Mouse (Mus musculus): Measurements from ENCODE around the gene Dnm3. TPM values are rescaled to one million over a fixed set of nuclear protein-coding genes. Genes with fewer than 3 reads are reported as not detected.
A peak's percentile ranks its signal among the peaks of the same experiment; 100 is the strongest.

Dnm3 gene
- polyA plus RNA-seq, 1 experiment from 2014 or later, result 13.9 TPM

DNA sequence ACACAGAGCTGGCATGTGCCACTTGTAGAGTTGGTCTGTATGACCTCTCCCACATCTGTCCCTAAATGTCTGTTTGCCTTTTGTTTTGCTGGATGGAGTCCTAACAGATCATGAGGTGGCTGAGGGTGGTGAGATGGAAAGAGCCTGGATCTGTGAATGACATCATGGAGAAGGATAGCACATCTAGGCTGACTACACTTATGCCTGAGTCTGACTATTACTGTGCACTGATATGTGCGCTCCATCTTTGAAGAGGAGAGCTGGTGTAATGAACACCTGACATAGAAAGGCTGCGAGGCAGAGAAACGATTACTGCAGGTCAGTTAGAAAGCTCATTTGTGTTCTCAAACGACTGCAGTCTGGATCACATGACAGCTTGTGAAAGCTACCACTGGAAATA lies 149.2 kb downstream of the Dnm3 start:
- H3K27ac ChIP-seq (replicated peaks; ENCODE audit: low read depth, low read length), result peak overlapping the region; percentile 42; the same call in 1 of the 2 replicates

GRCm38 (mm10) chr1:162327631-162328030 lies 150.2 kb downstream of the Dnm3 start:
- H3K4me1 ChIP-seq (ENCODE audit: control insufficient read depth, insufficient read depth, low read length), result peaks cover 6% of the 10 kb centered on the region; the same call in 1 of the 2 replicates
- no peak overlapping the region for H3K4me2 ChIP-seq (ENCODE audit: low read depth, severe bottlenecking)
- H3K27ac ChIP-seq (replicated peaks; ENCODE audit: low read depth, low read length), result no peak overlapping the region
- H3K9me3 ChIP-seq (ENCODE audit: control insufficient read depth, low read length), result no peaks in the 10 kb centered on the region; the same call in 1 of the 2 replicates
- ATAC-seq (ENCODE audit: insufficient number of reproducible peaks, low FRiP score, low TSS enrichment, low read depth) (no peak), DNase-seq (ENCODE audit: low spot score) (no peak)
- no peaks in the 10 kb centered on the region for H3K36me3 ChIP-seq (ENCODE audit: control insufficient read depth, insufficient read depth, low read length)
- H3K9ac ChIP-seq (ENCODE audit: low read length), result no peak overlapping the region
- no peaks in the 10 kb centered on the region for H3K27me3 ChIP-seq (ENCODE audit: control insufficient read depth, insufficient read depth, low read length)
- no peak overlapping the region for H3K4me3 ChIP-seq (ENCODE audit: low read depth, low read length)
- 76% methylated on average over 2 of the region's 2 CpGs for WGBS

More for the DNA sequence above, 149.2 kb downstream of the Dnm3 start:
- H3K27me3 ChIP-seq (ENCODE audit: control insufficient read depth, insufficient read depth, low read length), result no peaks in the 10 kb centered on the region
- H3K4me3 ChIP-seq (ENCODE audit: low read depth, low read length), result no peak overlapping the region
- H3K36me3 ChIP-seq (ENCODE audit: control insufficient read depth, insufficient read depth, low read length), result no peaks in the 10 kb centered on the region
- WGBS, result 47% methylated on average over 4 of the region's 4 CpGs
- peak; percentile 21 for DNase-seq (ENCODE audit: low spot score)
- peaks cover 6% of the 10 kb centered on the region; the same call in 1 of the 2 replicates for H3K4me1 ChIP-seq (ENCODE audit: control insufficient read depth, insufficient read depth, low read length)
- no peak overlapping the region for H3K4me2 ChIP-seq (ENCODE audit: low read depth, severe bottlenecking)
- no peak overlapping the region for H3K9ac ChIP-seq (ENCODE audit: low read length)
- ATAC-seq (ENCODE audit: insufficient number of reproducible peaks, low FRiP score, low TSS enrichment, low read depth), result no peak
- no peaks in the 10 kb centered on the region; the same call in 1 of the 2 replicates for H3K9me3 ChIP-seq (ENCODE audit: control insufficient read depth, low read length)

DNA sequence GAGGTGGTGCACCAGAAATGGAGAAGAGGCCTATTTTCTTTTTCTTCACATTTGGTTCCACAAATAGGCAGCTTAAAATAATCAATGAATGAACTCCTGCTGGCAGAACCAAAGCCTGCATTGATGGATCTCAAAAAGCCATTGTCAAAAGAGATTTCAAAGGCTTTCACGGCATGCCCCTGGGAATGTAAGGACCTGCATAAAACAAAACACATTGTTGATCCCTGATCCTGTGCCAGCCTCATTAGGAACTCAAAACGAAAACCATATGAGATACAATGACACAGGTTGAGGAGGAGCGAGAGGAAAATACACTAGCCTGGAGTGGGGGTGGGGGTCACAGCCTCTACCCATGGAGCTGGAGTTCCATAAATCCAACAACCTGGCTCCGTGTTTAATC lies 153.4 kb downstream of the Dnm3 start:
- DNase-seq (ENCODE audit: low spot score), result peak; percentile 52
- no peak overlapping the region for H3K9ac ChIP-seq (ENCODE audit: low read length)
- H3K4me2 ChIP-seq (ENCODE audit: low read depth, severe bottlenecking), result no peak overlapping the region
- peaks cover 6% of the 10 kb centered on the region; the same call in 1 of the 2 replicates for H3K4me1 ChIP-seq (ENCODE audit: control insufficient read depth, insufficient read depth, low read length)
- H3K27me3 ChIP-seq (ENCODE audit: control insufficient read depth, insufficient read depth, low read length), result no peaks in the 10 kb centered on the region
- ATAC-seq (ENCODE audit: insufficient number of reproducible peaks, low FRiP score, low TSS enrichment, low read depth), result peak; percentile 63; the same call in 1 of the 2 replicates
- WGBS, result 8% methylated on average over 4 of the region's 4 CpGs
- H3K9me3 ChIP-seq (ENCODE audit: control insufficient read depth, low read length), result no peaks in the 10 kb centered on the region; the same call in 1 of the 2 replicates
- peak overlapping the region; percentile 53; the same call in 1 of the 2 replicates for H3K27ac ChIP-seq (replicated peaks; ENCODE audit: low read depth, low read length)
- no peaks in the 10 kb centered on the region for H3K36me3 ChIP-seq (ENCODE audit: control insufficient read depth, insufficient read depth, low read length)
- no peak overlapping the region for H3K4me3 ChIP-seq (ENCODE audit: low read depth, low read length)

- Histone ChIP-seq H3K4me1 (ENCODE audit: control insufficient read depth, insufficient read depth, low read length) (no peaks in the 10 kb centered on the region), H3K4me3 (ENCODE audit: low read depth, low read length) (no peak overlapping the region), H3K9ac (ENCODE audit: low read length) (no peak overlapping the region), H3K27me3 (ENCODE audit: control insufficient read depth, insufficient read depth, low read length) (no peaks in the 10 kb centered on the region), H3K36me3 (ENCODE audit: control insufficient read depth, insufficient read depth, low read length) (no peaks in the 10 kb centered on the region), H3K9me3 (ENCODE audit: control insufficient read depth, low read length) (no peaks in the 10 kb centered on the region; the same call in 1 of the 2 replicates), H3K27ac (replicated peaks; ENCODE audit: low read depth, low read length) (no peak overlapping the region), H3K4me2 (ENCODE audit: low read depth, severe bottlenecking) (no peak overlapping the region)
- WGBS, result 65% methylated on average over 2 of the region's 2 CpGs
- ATAC-seq (ENCODE audit: insufficient number of reproducible peaks, low FRiP score, low TSS enrichment, low read depth), result no peak
- no peak for DNase-seq (ENCODE audit: low spot score)
Observed at GRCm38 (mm10) chr1:162323142-162323541, 154.7 kb downstream of the Dnm3 start.

DNA sequence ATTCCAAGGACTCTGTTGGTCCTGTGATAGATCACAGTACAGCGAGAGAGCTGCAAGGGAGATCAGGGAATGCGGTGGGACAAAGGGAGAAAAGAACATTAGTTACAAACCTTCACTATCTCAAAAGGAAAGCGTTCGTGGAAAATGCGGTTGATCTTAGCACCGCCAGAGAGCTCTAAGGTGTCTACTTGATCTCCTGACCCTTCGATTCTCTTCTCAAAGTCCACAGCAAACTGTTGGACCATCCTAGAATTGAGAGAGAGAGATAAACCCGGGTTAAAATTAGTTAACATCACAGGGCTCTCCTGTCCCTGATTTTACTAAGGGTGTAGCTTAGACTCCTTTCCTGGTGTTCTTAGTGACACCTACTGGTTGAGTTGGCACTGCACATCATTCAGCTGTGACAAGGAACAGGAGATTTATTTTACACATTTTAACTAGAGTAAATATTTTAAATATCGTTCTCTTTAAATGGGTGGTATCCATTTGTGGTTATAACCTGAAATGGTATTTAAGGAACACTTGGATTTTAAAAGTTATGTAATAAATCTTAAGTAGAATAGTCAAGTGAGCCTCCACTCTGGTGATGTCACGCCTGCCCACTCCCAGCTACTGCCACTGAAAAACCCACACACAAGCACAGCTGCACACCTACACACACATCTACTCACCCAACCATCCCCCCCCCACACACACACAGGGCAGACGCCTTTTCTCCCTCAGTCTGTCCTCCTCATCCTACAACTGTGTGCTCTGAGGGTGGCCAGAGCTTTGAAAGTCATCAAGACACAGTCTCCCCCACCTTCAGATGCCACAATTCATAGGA lies 164.2 kb downstream of the Dnm3 start:
- H3K9me3 ChIP-seq (ENCODE audit: control insufficient read depth, low read length), result no peaks in the 10 kb centered on the region
- H3K36me3 ChIP-seq (ENCODE audit: control insufficient read depth, insufficient read depth, low read length), result no peaks in the 10 kb centered on the region
- peak overlapping the region; percentile 60 for H3K9ac ChIP-seq (ENCODE audit: low read length)
- H3K4me3 ChIP-seq (ENCODE audit: low read depth, low read length), result no peak overlapping the region
- no peak overlapping the region for H3K4me2 ChIP-seq (ENCODE audit: low read depth, severe bottlenecking)
- 43% methylated on average over 11 of the region's 11 CpGs for WGBS
- H3K27me3 ChIP-seq (ENCODE audit: control insufficient read depth, insufficient read depth, low read length), result no peaks in the 10 kb centered on the region
- DNase-seq (ENCODE audit: low spot score) (peak; percentile 71), ATAC-seq (ENCODE audit: insufficient number of reproducible peaks, low FRiP score, low TSS enrichment, low read depth) (peak; percentile 84)
- peaks cover 7% of the 10 kb centered on the region; the same call in 1 of the 2 replicates for H3K4me1 ChIP-seq (ENCODE audit: control insufficient read depth, insufficient read depth, low read length)
- peak overlapping the region; percentile 72 for H3K27ac ChIP-seq (replicated peaks; ENCODE audit: low read depth, low read length)

GRCm38 (mm10) chr1:162312621-162313020 lies 165.2 kb downstream of the Dnm3 start:
- Histone ChIP-seq H3K9me3 (ENCODE audit: control insufficient read depth, low read length) (no peaks in the 10 kb centered on the region), H3K36me3 (ENCODE audit: control insufficient read depth, insufficient read depth, low read length) (no peaks in the 10 kb centered on the region), H3K4me1 (ENCODE audit: control insufficient read depth, insufficient read depth, low read length) (peaks cover 7% of the 10 kb centered on the region; the same call in 1 of the 2 replicates), H3K9ac (ENCODE audit: low read length) (no peak overlapping the region), H3K27me3 (ENCODE audit: control insufficient read depth, insufficient read depth, low read length) (no peaks in the 10 kb centered on the region), H3K4me3 (ENCODE audit: low read depth, low read length) (no peak overlapping the region), H3K4me2 (ENCODE audit: low read depth, severe bottlenecking) (no peak overlapping the region), H3K27ac (replicated peaks; ENCODE audit: low read depth, low read length) (no peak overlapping the region)
- DNase-seq (ENCODE audit: low spot score) (no peak), ATAC-seq (ENCODE audit: insufficient number of reproducible peaks, low FRiP score, low TSS enrichment, low read depth) (no peak)
- WGBS, result 52% methylated on average over 2 of the region's 2 CpGs

GRCm38 (mm10) chr1:162312152-162312551 lies 165.7 kb downstream of the Dnm3 start:
- Histone ChIP-seq H3K9me3 (ENCODE audit: control insufficient read depth, low read length) (no peaks in the 10 kb centered on the region), H3K27ac (replicated peaks; ENCODE audit: low read depth, low read length) (0 out of 2 replicates have a peak overlapping the region, but pooled peaks have one; percentile 36)
- no peak for DNase-seq (ENCODE audit: low spot score)

GRCm38 (mm10) chr1:162305247-162305646 lies 172.6 kb downstream of the Dnm3 start:
- no peak overlapping the region for H3K4me3 ChIP-seq (ENCODE audit: low read depth, low read length)
- 54% methylated on average over 6 of the region's 6 CpGs for WGBS
- H3K4me2 ChIP-seq (ENCODE audit: low read depth, severe bottlenecking), result no peak overlapping the region
- H3K27ac ChIP-seq (replicated peaks; ENCODE audit: low read depth, low read length), result peak overlapping the region; percentile 80
- 0 out of 2 replicates have a peak overlapping the region, but pooled peaks have one; percentile 13 for H3K9ac ChIP-seq (ENCODE audit: low read length)
- H3K36me3 ChIP-seq (ENCODE audit: control insufficient read depth, insufficient read depth, low read length), result no peaks in the 10 kb centered on the region
- peaks cover 11% of the 10 kb centered on the region for H3K4me1 ChIP-seq (ENCODE audit: control insufficient read depth, insufficient read depth, low read length)
- DNase-seq (ENCODE audit: low spot score) (no peak), ATAC-seq (ENCODE audit: insufficient number of reproducible peaks, low FRiP score, low TSS enrichment, low read depth) (no peak)
- H3K9me3 ChIP-seq (ENCODE audit: control insufficient read depth, low read length), result no peaks in the 10 kb centered on the region
- no peaks in the 10 kb centered on the region for H3K27me3 ChIP-seq (ENCODE audit: control insufficient read depth, insufficient read depth, low read length)

More at GRCm38 (mm10) chr1:162312152-162312551, 165.7 kb downstream of the Dnm3 start:
- Histone ChIP-seq H3K4me1 (ENCODE audit: control insufficient read depth, insufficient read depth, low read length) (peaks cover 7% of the 10 kb centered on the region; the same call in 1 of the 2 replicates), H3K27me3 (ENCODE audit: control insufficient read depth, insufficient read depth, low read length) (no peaks in the 10 kb centered on the region), H3K9ac (ENCODE audit: low read length) (no peak overlapping the region), H3K36me3 (ENCODE audit: control insufficient read depth, insufficient read depth, low read length) (no peaks in the 10 kb centered on the region), H3K4me2 (ENCODE audit: low read depth, severe bottlenecking) (no peak overlapping the region), H3K4me3 (ENCODE audit: low read depth, low read length) (no peak overlapping the region)
- 88% methylated on average over 7 of the region's 7 CpGs for WGBS
- no peak for ATAC-seq (ENCODE audit: insufficient number of reproducible peaks, low FRiP score, low TSS enrichment, low read depth)
